Mouse (Mus musculus) heart, postnatal 25 days (tissue): Measurements from ENCODE around the gene Rnf130. TPM values are rescaled to one million over a fixed set of nuclear protein-coding genes. Genes with fewer than 3 reads are reported as not detected.

ENCODE experiments used
- DNase-seq: peaks from one replicate; pipeline ENCODE4 v3.0.0; 2022; ENCODE audit warnings: low spot score
- intact Hi-C: fragments of 180-260 bp; cut with DNase I; formaldehyde crosslinking; loops from one replicate; pipeline ENCODE4 v1.15.1; 2025
- total RNA-seq, 2 experiments: library from RNA; stranded (reverse); gene quantifications; 2 replicates each; pipeline ENCODE4 v1.2.3; 2021

The Rnf130 gene
- 10 to 100 TPM; 48.6 to 50.6 TPM for total RNA-seq

DNA sequence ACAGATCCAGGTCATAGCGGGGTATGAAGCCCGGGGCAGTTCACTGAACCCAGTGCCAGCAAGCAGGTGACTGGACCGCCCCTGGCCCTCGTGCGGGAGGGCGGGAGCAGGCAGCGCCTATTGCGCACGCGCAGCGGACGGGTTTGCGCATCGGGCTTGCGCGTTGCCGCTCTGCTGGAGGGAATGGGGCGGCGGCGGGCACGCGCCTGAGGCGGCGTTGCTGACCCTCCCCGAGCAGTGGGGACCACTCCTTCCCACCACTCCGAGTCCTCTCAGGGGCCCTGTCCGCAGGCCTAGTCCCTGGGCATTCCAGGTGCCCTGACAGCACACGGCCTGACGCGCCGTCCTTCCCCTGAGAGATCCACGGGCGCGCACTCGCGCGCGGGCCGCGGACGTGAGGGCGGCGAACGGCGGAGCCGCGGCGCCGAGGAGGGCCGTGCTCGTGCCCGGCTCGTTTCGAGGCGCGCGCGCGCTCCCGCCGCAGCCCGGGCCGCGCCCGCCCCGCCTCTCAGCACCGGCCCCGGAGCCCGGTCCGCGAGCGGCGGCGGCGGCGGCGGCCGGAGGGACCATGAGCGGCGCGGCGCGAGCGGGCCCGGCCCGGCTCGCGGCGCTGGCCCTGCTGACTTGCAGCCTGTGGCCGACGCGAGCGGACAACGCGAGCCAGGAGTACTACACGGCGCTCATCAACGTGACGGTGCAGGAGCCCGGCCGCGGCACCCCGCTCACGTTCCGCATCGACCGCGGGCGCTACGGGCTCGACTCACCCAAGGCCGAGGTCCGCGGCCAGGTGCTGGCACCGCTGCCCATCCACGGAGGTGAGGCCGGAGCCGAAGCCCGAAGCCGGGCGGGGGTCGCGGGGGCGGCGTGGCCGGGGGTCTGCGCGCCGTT, at the start of gene Rnf130:
Gene Rnf130, plus strand, starts transcription at position 514 of the 888 bp plus-strand sequence.
- DNase-seq = peak; percentile 92
- intact Hi-C loops = loop anchor here (5.0 kb wide), 4 partner anchors 37 to 202 kb away; partner anchors contain the start of gene Tbc1d9b

DNA sequence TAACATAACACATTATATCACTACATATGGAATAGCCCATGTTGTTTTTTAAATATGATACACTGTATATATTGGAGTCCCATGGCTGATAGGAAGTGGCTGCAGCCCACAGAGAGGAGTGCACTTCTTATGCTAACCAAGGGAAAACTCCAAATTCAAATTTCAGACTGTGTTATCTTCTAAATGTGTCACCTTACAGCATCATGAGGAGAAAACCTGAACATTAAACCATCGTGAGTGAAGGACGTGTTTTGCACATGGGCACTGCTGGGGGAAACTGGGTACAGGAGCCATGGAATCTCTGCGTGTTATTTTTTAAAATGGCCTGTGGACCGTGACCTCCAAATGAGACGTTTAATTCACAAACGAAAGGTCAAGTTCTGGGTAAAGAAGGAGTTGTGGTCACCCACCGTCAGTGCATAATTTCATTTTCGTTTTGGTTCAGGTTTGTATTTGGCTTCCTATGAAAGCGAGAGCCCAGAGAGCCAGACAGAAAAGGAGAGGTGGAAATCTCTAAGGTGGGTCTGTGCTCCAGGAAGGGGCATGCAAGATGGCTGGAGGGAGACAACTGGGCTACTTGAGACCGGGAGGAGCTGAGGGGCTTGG, 47.1 kb upstream of the Rnf130 start:
- intact Hi-C loops = no loop called here
- no peak for DNase-seq

DNA sequence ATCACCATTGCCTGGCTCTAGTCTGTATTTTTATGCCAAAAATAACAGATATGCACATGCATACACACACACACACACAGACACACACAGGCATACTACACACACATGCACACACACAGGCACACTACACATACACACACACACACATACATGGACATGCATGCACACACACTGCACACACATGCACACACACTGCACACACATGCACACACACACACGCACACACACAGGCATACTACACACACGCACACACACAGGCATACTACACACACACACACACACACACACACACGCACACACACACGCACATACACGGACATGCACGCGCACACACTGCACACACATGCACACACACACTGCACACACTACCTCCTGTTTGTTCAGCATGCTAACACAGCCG, 46.2 kb upstream of the Rnf130 start:
- no peak for DNase-seq
- intact Hi-C loops = no loop called here

DNA sequence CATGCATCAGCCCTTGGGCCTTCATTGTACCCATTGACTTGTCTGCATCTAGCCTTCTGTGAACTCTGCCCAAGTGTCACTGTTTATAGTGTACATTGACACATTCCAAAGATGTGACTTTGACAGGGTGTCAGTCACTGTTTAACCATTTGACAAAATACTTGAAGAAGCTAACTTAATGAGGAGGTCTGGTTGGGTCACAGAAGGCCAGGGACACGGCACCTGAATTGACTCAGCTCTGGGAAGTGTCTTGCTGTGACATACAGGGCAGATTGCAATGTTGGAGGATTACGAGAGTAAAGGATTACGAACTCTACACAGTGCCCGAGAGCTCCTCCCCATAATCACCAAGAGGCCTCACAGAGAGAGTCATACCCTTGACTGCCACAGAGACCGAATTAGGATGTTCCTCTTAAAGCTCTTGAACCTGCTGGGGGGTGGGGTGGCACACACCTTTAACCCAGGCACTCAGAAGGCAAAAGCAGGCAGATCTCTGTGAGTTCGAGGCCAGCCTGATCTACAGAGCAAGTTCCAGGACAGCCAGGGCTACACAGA, 44.4 kb upstream of the Rnf130 start:
- no peak for DNase-seq
- intact Hi-C loops = no loop called here

DNA sequence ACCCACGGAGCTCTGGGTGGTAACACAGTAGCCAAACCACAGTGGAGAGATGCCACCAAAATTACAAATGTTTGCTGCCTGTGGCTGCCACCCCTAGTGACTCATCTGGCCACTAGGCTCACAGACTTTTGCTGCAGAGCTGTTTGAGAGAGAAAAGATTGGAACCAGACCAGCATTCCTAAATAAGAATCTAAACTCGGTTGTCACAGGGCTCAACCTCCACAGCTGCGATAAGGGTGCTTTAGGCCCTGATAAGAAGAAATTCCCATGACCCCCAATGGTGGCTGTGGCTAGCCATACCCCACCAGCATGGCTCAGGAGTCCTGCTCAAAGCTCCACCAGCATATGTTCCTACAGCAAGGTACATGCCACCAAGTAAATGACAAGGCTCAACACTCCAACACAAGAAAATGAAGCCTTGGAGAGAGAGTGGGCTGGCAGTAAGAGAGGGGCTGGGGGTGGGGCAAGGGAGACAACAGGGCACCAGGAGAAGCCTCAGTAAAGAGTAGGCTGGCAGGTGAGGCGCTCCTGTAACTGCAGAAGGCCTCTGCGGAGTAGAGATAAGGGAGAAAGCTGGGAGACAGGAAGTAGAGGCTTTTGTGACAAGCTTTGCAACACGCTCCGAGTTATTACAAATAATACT, 43.7 kb upstream of the Rnf130 start:
- DNase-seq = no peak
- intact Hi-C loops = no loop called here

DNA sequence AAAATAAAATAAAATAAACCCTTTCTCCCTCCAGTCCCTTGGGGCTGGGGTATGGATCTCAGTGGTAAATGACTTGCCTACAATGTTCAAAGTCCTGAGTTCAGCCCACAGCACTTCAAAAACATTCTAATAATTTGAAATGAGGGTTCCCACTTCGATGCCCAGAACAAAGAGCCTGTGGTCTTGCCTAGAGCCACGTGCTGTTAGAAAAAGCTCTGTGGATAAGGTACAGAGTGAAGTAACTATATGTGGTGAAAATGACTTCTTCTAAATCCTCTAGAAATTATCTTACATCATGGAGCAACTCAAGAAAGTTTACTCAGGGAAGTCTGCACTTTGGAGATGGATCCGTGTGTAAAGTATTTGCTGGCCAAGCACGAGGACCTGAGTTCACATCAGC, 43.1 kb upstream of the Rnf130 start:
- no peak for DNase-seq
- intact Hi-C loops = no loop called here

DNA sequence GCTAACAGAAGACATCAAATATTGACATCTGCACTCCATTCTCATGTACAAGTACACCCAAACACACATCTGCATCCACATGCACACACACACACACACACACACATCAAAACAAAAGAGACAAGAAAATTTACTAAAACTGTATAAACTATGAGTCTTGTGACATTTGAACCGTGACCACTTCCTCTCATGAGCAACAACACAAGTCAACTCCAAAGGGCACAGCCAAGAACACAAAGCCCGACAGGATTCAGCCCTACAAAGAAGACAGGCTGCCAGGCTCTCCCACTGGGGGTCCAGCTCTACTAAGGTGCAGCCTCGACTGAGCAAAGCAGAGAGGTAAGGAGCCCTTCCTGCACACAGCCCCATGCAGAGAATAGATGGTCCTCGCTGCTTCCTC, 42.3 kb upstream of the Rnf130 start:
- intact Hi-C loops = no loop called here
- DNase-seq = no peak

DNA sequence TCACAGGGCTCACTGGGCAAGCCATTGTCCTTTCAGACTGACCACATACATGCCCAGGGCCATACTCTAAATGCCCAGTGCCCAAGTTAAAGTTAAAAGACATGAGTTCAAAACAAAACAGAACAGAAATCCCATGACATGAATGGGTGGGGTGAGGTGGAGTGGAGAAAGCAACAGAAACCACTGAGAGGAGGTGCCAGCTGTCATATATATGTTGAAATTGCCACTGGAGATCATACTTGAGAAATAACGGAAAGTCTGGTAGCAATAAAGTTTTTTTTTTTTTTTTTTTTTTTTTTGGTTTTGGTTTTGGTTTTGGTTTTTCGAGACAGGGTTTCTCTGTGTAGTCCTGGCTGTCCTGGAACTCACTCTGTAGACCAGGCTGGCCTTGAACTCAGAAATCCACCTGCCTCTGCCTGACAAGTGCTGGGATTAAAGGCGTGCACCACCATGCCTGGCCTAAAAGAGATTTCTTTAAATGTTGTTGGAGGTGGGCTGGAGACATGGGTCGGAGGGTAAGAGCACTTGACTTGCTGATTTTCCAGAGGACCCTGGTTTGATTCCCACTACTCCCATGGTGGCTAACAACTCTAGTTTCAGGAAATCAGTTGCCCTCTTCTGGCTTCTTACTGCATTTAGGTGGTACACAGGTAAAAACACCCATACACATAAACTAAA, 41.1 kb upstream of the Rnf130 start:
- intact Hi-C loops = no loop called here
- DNase-seq = no peak

DNA sequence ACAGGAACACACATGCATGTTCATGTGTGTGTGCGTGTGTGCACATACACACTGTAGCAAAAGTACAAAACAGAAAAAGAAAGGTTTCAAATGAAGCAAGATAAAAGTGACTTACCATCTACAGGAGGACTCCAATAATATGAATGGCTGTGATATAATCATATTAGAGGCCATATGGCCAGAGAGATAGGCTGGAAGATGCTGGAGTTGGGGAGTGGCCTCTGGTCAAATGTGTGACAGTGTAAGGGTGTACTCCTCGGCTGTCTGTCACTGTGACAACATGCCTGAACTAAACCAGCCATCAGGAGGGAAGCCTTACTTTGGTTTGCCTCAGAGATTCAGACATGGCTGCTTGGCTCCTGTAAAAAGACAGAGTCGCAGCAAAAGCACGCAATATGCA, 40.1 kb upstream of the Rnf130 start:
- no peak for DNase-seq
- intact Hi-C loops = loop anchor here (5.0 kb wide), 1 partner anchor 247 kb away; no protein-coding TSS in a partner anchor

DNA sequence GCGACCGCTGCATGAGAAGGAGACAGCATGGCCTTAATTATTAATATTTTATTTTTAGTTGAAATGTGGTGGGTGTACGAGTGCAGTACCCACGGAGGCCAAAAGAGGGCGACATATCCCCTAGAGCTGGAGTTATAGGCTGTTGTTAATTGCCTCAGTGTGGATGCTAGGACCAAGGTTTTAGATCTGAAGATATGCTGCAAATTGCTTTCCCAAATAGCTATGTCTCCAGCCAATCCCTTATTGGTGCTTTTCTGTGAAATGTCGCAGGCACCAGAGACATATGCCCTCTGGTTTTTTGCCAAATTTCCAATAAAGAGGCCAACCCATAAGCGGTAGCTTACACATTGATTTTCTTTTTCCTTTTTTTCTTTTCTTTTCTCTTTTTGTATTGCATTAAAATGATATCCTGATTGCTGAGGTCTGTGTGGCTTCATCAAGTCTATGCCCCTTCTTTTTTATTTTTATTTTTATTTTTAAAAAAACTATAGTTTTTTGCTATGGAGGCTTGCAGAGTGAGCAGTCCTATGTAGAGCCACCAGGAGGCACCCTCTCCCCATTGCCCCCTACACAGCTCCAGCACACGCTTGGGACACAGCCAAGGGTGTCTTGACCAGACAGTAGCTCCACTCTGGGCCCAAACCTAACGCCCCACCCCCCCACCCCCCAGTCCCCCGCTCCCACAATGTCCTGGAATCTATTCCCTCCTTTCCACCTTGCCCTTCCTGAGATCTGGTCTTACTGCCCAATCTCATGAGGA, 38.7 kb upstream of the Rnf130 start:
- DNase-seq = no peak
- intact Hi-C loops = loop anchor here (1.0 to 5.0 kb wide), 2 partner anchors 144 to 246 kb away; no protein-coding TSS in a partner anchor

DNA sequence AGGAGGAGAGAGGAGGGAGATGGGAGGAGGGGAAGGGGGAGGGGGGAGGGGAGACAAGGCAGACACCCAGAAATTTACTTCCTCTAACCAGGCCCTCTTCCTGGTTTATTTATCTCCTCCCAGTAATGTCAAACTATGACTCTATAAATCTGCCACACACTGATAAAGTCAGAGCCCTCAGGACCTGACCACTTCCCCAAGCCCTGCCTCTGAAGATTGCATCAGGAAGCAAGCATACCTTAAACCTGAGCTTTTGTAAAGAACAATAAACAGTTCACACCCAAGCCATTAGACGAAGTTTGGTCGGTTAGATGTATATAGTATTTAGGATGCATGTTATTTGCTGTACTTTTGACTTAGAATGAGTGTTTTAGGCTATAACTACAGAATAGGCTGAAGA, 30.6 kb upstream of the Rnf130 start:
- intact Hi-C loops = no loop called here

DNA sequence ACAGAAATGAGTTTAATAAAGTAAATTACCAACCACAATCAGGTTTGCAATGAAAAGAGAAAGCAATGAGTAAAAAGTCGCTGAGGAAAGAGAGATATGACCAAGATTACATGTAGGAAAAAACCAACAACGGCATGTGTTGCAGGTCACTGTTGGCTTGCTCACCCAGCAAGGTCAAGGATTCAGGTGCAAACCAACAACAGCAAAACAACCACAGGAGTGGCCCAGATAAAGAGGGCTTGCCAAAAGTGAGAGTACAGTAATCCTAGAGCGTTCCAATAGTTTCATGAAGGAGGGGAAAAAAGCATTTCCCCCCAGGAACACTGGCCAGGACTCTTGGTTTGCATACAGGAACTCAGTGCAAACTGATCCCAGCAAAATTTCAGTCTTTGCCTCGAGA, 28.7 kb upstream of the Rnf130 start:
- intact Hi-C loops = no loop called here
- no peak for DNase-seq

More for the DNA sequence above, 30.6 kb upstream of the Rnf130 start:
- no peak for DNase-seq

DNA sequence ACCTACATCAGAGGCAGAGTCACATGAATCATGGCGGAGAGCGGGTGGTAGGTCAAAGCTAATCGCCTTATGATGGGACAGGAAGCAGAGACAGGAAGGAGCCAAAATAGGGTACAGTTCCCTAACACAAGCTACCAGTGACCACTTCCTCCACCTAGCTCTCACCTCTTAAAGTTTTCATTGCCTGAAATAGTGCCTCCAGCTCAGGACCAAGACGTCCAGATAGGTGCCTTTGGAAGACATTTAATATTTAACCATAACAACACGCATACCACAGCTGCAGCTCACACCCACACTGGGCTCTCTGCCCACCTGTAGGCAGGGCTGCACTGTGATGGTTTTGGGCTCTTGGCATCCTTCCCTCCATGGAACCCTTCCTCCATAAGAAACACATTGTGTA, 27.8 kb upstream of the Rnf130 start:
- no peak for DNase-seq
- intact Hi-C loops = no loop called here

DNA sequence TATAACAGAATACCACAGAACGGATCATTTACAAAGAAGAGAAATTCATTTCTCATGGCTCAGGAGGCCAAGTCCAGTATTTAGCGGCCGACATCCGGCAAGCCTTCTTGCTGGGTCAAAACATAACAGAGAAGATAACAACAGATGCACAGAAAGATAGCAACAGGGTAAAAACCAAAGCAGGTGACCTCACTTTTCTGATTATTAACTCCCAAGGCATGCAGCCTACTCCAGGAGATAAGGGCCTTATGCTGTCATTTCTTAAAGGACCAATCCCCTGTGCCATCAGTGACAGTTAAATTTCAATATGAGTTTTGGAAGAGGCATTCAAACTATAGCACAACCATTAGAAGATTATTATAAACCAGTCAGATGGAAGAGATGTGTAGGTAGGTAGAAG, 22.3 kb upstream of the Rnf130 start:
- DNase-seq = no peak

DNA sequence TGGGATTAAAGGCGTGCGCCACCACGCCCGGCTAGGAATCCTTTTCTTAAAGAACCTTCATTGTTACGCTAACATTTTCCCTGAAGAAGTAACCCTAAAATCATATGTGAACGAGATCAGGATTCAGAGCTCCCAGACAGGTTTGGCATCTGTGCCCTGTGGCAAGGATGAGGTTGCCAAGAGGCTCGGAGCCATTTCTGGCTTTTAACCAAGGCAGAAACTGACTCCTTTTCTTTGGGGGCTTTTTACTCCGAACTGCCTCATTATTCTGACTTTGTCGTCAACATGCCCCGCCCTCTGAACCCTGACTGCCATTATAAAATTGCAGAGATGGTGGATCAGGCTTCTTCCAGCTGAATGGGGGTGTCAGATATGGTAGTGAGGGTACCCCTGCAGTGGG, 17.4 kb upstream of the Rnf130 start:
- intact Hi-C loops = no loop called here
- no peak for DNase-seq

More for the DNA sequence above, 22.3 kb upstream of the Rnf130 start:
- intact Hi-C loops = no loop called here

DNA sequence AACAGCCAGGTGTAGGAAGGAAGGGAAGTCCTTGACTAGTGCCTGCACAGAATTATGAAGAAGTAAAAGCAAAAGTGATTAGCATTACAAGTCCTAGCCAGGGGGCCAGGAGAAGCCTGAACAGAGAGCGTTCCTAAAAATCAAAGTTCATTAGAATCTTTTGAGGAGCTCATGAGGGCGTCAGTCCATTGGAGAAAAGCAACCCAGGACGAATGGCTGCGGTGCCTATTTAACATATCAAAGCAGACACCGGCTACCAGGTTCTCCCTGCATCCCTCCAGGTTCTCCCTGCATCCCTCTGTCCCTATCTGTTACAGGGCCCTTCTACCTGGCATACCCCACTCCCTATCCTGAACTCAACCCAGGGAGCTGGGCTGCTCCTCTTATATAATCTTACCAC, 16.9 kb upstream of the Rnf130 start:
- intact Hi-C loops = no loop called here
- DNase-seq = no peak

DNA sequence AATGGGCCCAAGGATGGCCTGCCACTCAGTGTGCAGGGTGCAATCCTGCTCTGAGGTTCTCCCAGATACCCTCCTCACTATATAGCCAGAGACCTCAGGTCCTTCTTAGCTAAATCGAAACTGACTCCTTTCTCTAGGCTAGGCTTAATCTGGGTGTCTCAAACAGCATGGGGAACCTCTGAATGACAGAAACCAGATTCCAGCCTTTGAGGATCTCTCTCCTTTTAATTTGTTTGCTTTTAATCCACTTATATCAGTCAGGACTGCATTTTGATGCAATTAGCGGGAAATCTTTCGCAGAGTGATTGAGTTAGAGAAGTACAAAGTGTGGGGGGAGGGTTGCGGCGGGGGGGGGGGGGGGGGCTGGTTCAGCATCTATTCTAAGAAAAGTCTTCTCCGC, 12.1 kb upstream of the Rnf130 start:
- no peak for DNase-seq
- intact Hi-C loops = no loop called here

DNA sequence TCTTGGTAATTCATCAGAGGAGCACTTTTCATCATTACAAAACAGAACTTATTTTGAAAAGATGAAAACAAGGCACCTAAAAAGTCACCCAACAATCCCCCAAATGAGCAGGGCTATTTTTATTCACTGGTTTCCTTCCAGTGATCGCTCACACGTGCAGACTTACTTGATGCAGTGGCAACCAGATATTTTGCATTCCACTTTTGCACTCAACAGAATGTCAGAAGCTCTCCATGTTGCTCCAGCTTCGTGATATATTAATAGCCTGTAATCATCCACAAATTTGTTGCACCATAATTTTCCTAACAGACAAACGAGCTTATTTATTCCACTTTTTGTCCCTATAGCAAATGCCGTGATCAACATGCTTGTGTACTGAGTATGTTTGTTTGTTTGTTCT, 8.6 kb upstream of the Rnf130 start:
- intact Hi-C loops = no loop called here
- DNase-seq = no peak

DNA sequence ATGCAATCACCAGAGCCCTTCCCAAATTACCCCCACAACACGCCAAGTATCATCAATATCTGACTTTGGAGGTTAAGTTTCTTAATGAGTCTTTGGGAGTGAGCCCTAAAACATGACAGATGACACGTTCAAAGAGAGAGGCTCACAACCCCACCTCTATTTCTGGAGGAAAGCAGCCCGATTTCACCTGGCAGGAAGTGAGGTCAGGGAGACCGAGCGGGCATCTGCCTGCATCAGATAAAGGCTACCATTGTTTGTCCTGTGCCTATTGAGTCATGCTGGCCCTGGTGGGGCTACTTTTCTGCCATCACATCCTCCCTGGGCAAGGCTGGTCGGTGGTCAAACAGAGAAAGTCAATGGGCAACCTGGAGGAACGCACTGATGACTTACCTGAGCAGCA, 7.6 kb upstream of the Rnf130 start:
- intact Hi-C loops = no loop called here
- DNase-seq = no peak
